Mouse (Mus musculus): ENCODE results near the gene Rapgef5. TPM values are rescaled to one million over a fixed set of nuclear protein-coding genes. Genes with fewer than 3 reads are reported as not detected.

Gene Rapgef5
- polyA plus RNA-seq (2014; fragmentation: Nextera tagmentation; extraction: Ambion mirVana) = 8.8 and 17.9 TPM in 2 replicates

- Histone ChIP-seq H3K4me1 (ENCODE audit: control insufficient read depth, insufficient read depth, low read length) (no peaks in the 10 kb centered on the region), H3K9me3 (ENCODE audit: control insufficient read depth, low read length) (no peaks in the 10 kb centered on the region), H3K36me3 (ENCODE audit: control insufficient read depth, insufficient read depth, low read length) (no peaks in the 10 kb centered on the region), H3K27ac (ENCODE audit: low read depth, low read length) (no peak within 1 kb of the TSS), H3K4me2 (replicated peaks; ENCODE audit: low read depth, low read length) (no peak within 1 kb of the TSS), H3K9ac (ENCODE audit: low read depth, low read length) (no peak within 1 kb of the TSS), H3K27me3 (ENCODE audit: control insufficient read depth, insufficient read depth, low read length) (no peaks in the 10 kb centered on the region), H3K4me3 (ENCODE audit: low read length) (no peak within 1 kb of the TSS)
- 84% methylated on average over 2 of the region's 2 CpGs for WGBS
- ATAC-seq (ENCODE audit: low FRiP score, low TSS enrichment) = no peak
These were observed at the start of gene Rapgef5 for GRCm38 (mm10) chr12:117516179-117516578. Rapgef5 (plus strand) TSS chr12:117516479.

- H3K36me3 ChIP-seq (ENCODE audit: control insufficient read depth, insufficient read depth, low read length) = no peaks in the 10 kb centered on the region
- H3K27me3 ChIP-seq (ENCODE audit: control insufficient read depth, insufficient read depth, low read length) = no peaks in the 10 kb centered on the region
- ATAC-seq (ENCODE audit: low FRiP score, low TSS enrichment) = no peak
- 81% methylated on average over 5 of the region's 5 CpGs for WGBS
- no peak overlapping the region for H3K4me3 ChIP-seq (ENCODE audit: low read length)
- H3K4me2 ChIP-seq (replicated peaks; ENCODE audit: low read depth, low read length) = no peak overlapping the region
- H3K9ac ChIP-seq (ENCODE audit: low read depth, low read length) = no peak overlapping the region
- no peak overlapping the region for H3K27ac ChIP-seq (ENCODE audit: low read depth, low read length)
- no peaks in the 10 kb centered on the region for H3K4me1 ChIP-seq (ENCODE audit: control insufficient read depth, insufficient read depth, low read length)
- H3K9me3 ChIP-seq (ENCODE audit: control insufficient read depth, low read length) = no peaks in the 10 kb centered on the region
These were observed 48.0 kb upstream of the Rapgef5 start for GRCm38 (mm10) chr12:117468329-117468728.

- no peaks in the 10 kb centered on the region for H3K27me3 ChIP-seq (ENCODE audit: control insufficient read depth, insufficient read depth, low read length)
- H3K36me3 ChIP-seq (ENCODE audit: control insufficient read depth, insufficient read depth, low read length) = no peaks in the 10 kb centered on the region
- no peak overlapping the region for H3K9ac ChIP-seq (ENCODE audit: low read depth, low read length)
- H3K9me3 ChIP-seq (ENCODE audit: control insufficient read depth, low read length) = no peaks in the 10 kb centered on the region
- no peak overlapping the region for H3K4me2 ChIP-seq (replicated peaks; ENCODE audit: low read depth, low read length)
- H3K4me1 ChIP-seq (ENCODE audit: control insufficient read depth, insufficient read depth, low read length) = no peaks in the 10 kb centered on the region
- H3K27ac ChIP-seq (ENCODE audit: low read depth, low read length) = no peak overlapping the region
- no peak overlapping the region for H3K4me3 ChIP-seq (ENCODE audit: low read length)
- WGBS = 45% methylated on average over 3 of the region's 3 CpGs
- no peak for ATAC-seq (ENCODE audit: low FRiP score, low TSS enrichment)
These were observed 37.3 kb upstream of the Rapgef5 start for GRCm38 (mm10) chr12:117479014-117479413.

GRCm38 (mm10) chr12:117479680-117480079 lies 36.6 kb upstream of the Rapgef5 start:
- no peak overlapping the region for H3K9ac ChIP-seq (ENCODE audit: low read depth, low read length)
- WGBS = 70% methylated on average over 7 of the region's 7 CpGs
- H3K4me2 ChIP-seq (replicated peaks; ENCODE audit: low read depth, low read length) = no peak overlapping the region
- no peaks in the 10 kb centered on the region for H3K9me3 ChIP-seq (ENCODE audit: control insufficient read depth, low read length)
- peak overlapping the region; percentile 30; the same call in 1 of the 2 replicates for H3K27ac ChIP-seq (ENCODE audit: low read depth, low read length)
- no peak overlapping the region for H3K4me3 ChIP-seq (ENCODE audit: low read length)
- H3K4me1 ChIP-seq (ENCODE audit: control insufficient read depth, insufficient read depth, low read length) = no peaks in the 10 kb centered on the region
- ATAC-seq (ENCODE audit: low FRiP score, low TSS enrichment) = no peak
- no peaks in the 10 kb centered on the region for H3K27me3 ChIP-seq (ENCODE audit: control insufficient read depth, insufficient read depth, low read length)
- no peaks in the 10 kb centered on the region for H3K36me3 ChIP-seq (ENCODE audit: control insufficient read depth, insufficient read depth, low read length)

- Histone ChIP-seq H3K36me3 (ENCODE audit: control insufficient read depth, insufficient read depth, low read length) (no peaks in the 10 kb centered on the region), H3K27ac (ENCODE audit: low read depth, low read length) (no peak overlapping the region), H3K9ac (ENCODE audit: low read depth, low read length) (no peak overlapping the region), H3K4me1 (ENCODE audit: control insufficient read depth, insufficient read depth, low read length) (no peaks in the 10 kb centered on the region), H3K9me3 (ENCODE audit: control insufficient read depth, low read length) (no peaks in the 10 kb centered on the region), H3K4me2 (replicated peaks; ENCODE audit: low read depth, low read length) (no peak overlapping the region), H3K27me3 (ENCODE audit: control insufficient read depth, insufficient read depth, low read length) (no peaks in the 10 kb centered on the region), H3K4me3 (ENCODE audit: low read length) (no peak overlapping the region)
- 88% methylated on average over 3 of the region's 3 CpGs for WGBS
- no peak for ATAC-seq (ENCODE audit: low FRiP score, low TSS enrichment)
These were observed 35.3 kb upstream of the Rapgef5 start for GRCm38 (mm10) chr12:117480958-117481357.

GRCm38 (mm10) chr12:117482665-117483064 lies 33.6 kb upstream of the Rapgef5 start:
- H3K4me3 ChIP-seq (ENCODE audit: low read length) = no peak overlapping the region
- no peak overlapping the region for H3K27ac ChIP-seq (ENCODE audit: low read depth, low read length)
- WGBS = 18% methylated on average over 3 of the region's 3 CpGs
- no peaks in the 10 kb centered on the region for H3K27me3 ChIP-seq (ENCODE audit: control insufficient read depth, insufficient read depth, low read length)
- no peak for ATAC-seq (ENCODE audit: low FRiP score, low TSS enrichment)
- H3K9ac ChIP-seq (ENCODE audit: low read depth, low read length) = no peak overlapping the region
- no peaks in the 10 kb centered on the region for H3K36me3 ChIP-seq (ENCODE audit: control insufficient read depth, insufficient read depth, low read length)
- H3K9me3 ChIP-seq (ENCODE audit: control insufficient read depth, low read length) = no peaks in the 10 kb centered on the region
- H3K4me2 ChIP-seq (replicated peaks; ENCODE audit: low read depth, low read length) = no peak overlapping the region
- H3K4me1 ChIP-seq (ENCODE audit: control insufficient read depth, insufficient read depth, low read length) = peaks cover 12% of the 10 kb centered on the region; the same call in 1 of the 2 replicates

GRCm38 (mm10) chr12:117486118-117487057 lies 29.9 kb upstream of the Rapgef5 start:
- peak overlapping the region; percentile 42; the same call in 1 of the 2 replicates for H3K27ac ChIP-seq (ENCODE audit: low read depth, low read length)
- no peaks in the 10 kb centered on the region for H3K9me3 ChIP-seq (ENCODE audit: control insufficient read depth, low read length)
- peak; percentile 74; the same call in 1 of the 2 replicates for ATAC-seq (ENCODE audit: low FRiP score, low TSS enrichment)

GRCm38 (mm10) chr12:117496501-117497176 lies 19.6 kb upstream of the Rapgef5 start:
- no peaks in the 10 kb centered on the region for H3K36me3 ChIP-seq (ENCODE audit: control insufficient read depth, insufficient read depth, low read length)
- no peaks in the 10 kb centered on the region for H3K27me3 ChIP-seq (ENCODE audit: control insufficient read depth, insufficient read depth, low read length)
- H3K9me3 ChIP-seq (ENCODE audit: control insufficient read depth, low read length) = no peaks in the 10 kb centered on the region
- H3K4me1 ChIP-seq (ENCODE audit: control insufficient read depth, insufficient read depth, low read length) = no peaks in the 10 kb centered on the region; the same call in 1 of the 2 replicates
- WGBS = 18% methylated on average over 3 of the region's 3 CpGs
- peak; percentile 65 for ATAC-seq (ENCODE audit: low FRiP score, low TSS enrichment)
- no peak overlapping the region for H3K4me3 ChIP-seq (ENCODE audit: low read length)
- no peak overlapping the region for H3K27ac ChIP-seq (ENCODE audit: low read depth, low read length)
- no peak overlapping the region for H3K4me2 ChIP-seq (replicated peaks; ENCODE audit: low read depth, low read length)
- no peak overlapping the region for H3K9ac ChIP-seq (ENCODE audit: low read depth, low read length)

More at GRCm38 (mm10) chr12:117486118-117487057, 29.9 kb upstream of the Rapgef5 start:
- H3K4me1 ChIP-seq (ENCODE audit: control insufficient read depth, insufficient read depth, low read length) = peaks cover 12% of the 10 kb centered on the region; the same call in 1 of the 2 replicates
- H3K36me3 ChIP-seq (ENCODE audit: control insufficient read depth, insufficient read depth, low read length) = no peaks in the 10 kb centered on the region
- WGBS = 54% methylated on average over 4 of the region's 4 CpGs
- no peak overlapping the region for H3K4me2 ChIP-seq (replicated peaks; ENCODE audit: low read depth, low read length)
- H3K27me3 ChIP-seq (ENCODE audit: control insufficient read depth, insufficient read depth, low read length) = no peaks in the 10 kb centered on the region
- H3K4me3 ChIP-seq (ENCODE audit: low read length) = no peak overlapping the region
- H3K9ac ChIP-seq (ENCODE audit: low read depth, low read length) = no peak overlapping the region

Measured in kidney, embryonic 14.5 days (tissue).